Mouse (Mus musculus) megakaryocyte, embryonic 14.5 days (primary cell): ENCODE data around the gene Coq4.

Experiments
- FLI1 ChIP-seq: IDR thresholded peaks from 2 replicates; pipeline ENCODE4 v1.6.1; 2012; ENCODE audit warnings: low read length, inconsistent platforms, mixed read lengths
- GATA1 ChIP-seq: IDR thresholded peaks from 3 replicates; pipeline ENCODE4 v1.6.1; 2012; ENCODE audit warnings: mixed read lengths, low read length, inconsistent platforms, borderline replicate concordance

DNA sequence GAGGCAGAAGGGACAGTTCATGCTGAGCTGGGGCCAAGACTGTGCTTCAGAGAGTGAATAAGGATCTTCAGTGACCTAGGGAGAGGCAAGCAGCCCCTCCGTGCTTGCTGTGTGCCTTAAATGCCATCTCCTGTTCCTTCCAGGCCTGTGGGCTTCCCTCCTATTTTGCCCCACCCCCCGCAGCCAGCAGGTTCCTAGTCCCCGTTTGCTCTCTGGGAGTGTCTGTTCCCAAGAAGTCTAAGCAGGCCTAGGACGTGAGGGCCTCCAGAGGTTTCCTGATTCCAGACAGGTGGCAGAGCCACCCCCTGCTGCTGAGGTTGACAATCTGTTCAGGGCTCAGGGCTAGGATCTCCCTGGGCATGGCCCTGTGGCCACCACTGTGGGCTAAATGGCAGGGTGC, 48.5 kb upstream of the Coq4 start:
- TF ChIP-seq FLI1 (no peak), GATA1 (no peak)
